Mouse (Mus musculus) kidney, adult 2 months (tissue): Measurements from ENCODE around the gene Nans. TPM values are rescaled to one million over a fixed set of nuclear protein-coding genes. Genes with fewer than 3 reads are reported as not detected.
A peak's percentile ranks its signal among the peaks of the same experiment; 100 is the strongest.

Experiments used
- DNase-seq: peaks from one replicate; pipeline ENCODE4 v3.0.0; 2021
- H3K27ac ChIP-seq: fragments of 200-500 bp; 2 replicates; pipeline ENCODE4 v1.5.1; 2012; ENCODE audit warnings: low read depth, low read length, control low read depth, inconsistent platforms; ENCODE audit not compliant: insufficient read depth
- H3K27me3 ChIP-seq: fragments of 200-500 bp; replicated peaks from 2 replicates; pipeline ENCODE4 v1.6.1; 2012; ENCODE audit warnings: mild to moderate bottlenecking, moderate library complexity, low read length, inconsistent platforms; ENCODE audit not compliant: control insufficient read depth, insufficient read depth
- H3K36me3 ChIP-seq: fragments of 200-500 bp; 2 replicates; pipeline ENCODE4 v1.6.1; 2012; ENCODE audit warnings: mild to moderate bottlenecking, moderate library complexity, low read length, inconsistent platforms; ENCODE audit not compliant: control insufficient read depth, insufficient read depth
- H3K4me1 ChIP-seq: fragments of 200-500 bp; 2 replicates; pipeline ENCODE4 v1.6.1; 2011; ENCODE audit warnings: low read length; ENCODE audit not compliant: control insufficient read depth, insufficient read depth
- H3K4me3 ChIP-seq: fragments of 200-500 bp; 2 replicates; pipeline ENCODE4 v1.5.1; 2011; ENCODE audit warnings: mild to moderate bottlenecking, low read depth, low read length, control low read depth; ENCODE audit not compliant: insufficient read depth
- CTCF ChIP-seq: fragments of 200-500 bp; conservative IDR thresholded peaks from 2 replicates; pipeline ENCODE4 v1.5.1; 2011; ENCODE audit warnings: low read depth, mild to moderate bottlenecking, control low read depth, low read length, moderate library complexity, mixed read lengths; ENCODE audit not compliant: insufficient read depth, insufficient read length
- POLR2A ChIP-seq: fragments of 200-500 bp; IDR thresholded peaks from one replicate; pipeline ENCODE4 v1.6.1; 2011; ENCODE audit warnings: low read depth, low read length, control low read depth
- WGBS: fragments of 180-500 bp; shearing (Covaris S2); methylation state at CpG from one replicate; pipeline ENCODE4 v1.1.7; 2018; 5-methylcytosine and 5-hydroxymethylcytosine counted together
- polyA plus RNA-seq: library from polyadenylated mRNA; depleted of rRNA; stranded (reverse); fragments of >200 nt; gene quantifications from 2 replicates; pipeline ENCODE4 v1.2.3, GENCODE M21; 2012

Gene Nans
- polyA plus RNA-seq, 1 experiment, result 13.8 TPM

GRCm38 (mm10) chr4:46456762-46457161 lies 32.3 kb upstream of the Nans start:
- H3K4me1 ChIP-seq, result peaks cover 7% of the 10 kb centered on the region; the same call in 1 of the 2 replicates
- no peaks in the 10 kb centered on the region for H3K27me3 ChIP-seq
- 86% methylated on average over 4 of the region's 4 CpGs for WGBS
- DNase-seq, result no peak
- no peaks in the 10 kb centered on the region; the same call in 1 of the 2 replicates for H3K36me3 ChIP-seq
- no peak overlapping the region for H3K27ac ChIP-seq
- no peak for TF ChIP-seq CTCF
- TF ChIP-seq POLR2A, result no peak
- H3K4me3 ChIP-seq, result no peak overlapping the region

DNA sequence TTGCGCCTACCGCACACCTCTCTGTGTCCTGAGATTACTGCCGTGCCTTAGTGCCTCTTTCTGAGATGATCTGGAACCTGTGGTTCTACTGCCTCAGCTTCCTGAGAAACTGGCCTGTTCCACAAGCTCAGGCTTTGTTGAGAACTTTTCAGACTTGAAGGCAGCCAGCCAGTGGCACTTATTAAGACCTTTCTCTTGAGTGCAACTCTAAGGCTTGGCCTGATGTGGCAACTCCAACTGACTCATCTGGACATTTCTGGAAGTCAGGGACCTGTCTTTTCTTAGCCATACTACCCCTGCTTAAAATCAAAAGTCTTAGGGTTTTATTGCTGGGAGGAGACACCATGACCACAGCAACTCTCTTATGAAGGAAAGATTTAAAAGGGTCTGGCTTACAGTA lies 31.9 kb upstream of the Nans start:
- Histone ChIP-seq H3K4me1 (peaks cover 7% of the 10 kb centered on the region; the same call in 1 of the 2 replicates), H3K36me3 (no peaks in the 10 kb centered on the region; the same call in 1 of the 2 replicates), H3K27me3 (no peaks in the 10 kb centered on the region), H3K4me3 (no peak overlapping the region), H3K27ac (no peak overlapping the region)
- WGBS, result 92% methylated on average over 3 of the region's 3 CpGs
- TF ChIP-seq POLR2A (no peak), CTCF (no peak)
- no peak for DNase-seq

DNA sequence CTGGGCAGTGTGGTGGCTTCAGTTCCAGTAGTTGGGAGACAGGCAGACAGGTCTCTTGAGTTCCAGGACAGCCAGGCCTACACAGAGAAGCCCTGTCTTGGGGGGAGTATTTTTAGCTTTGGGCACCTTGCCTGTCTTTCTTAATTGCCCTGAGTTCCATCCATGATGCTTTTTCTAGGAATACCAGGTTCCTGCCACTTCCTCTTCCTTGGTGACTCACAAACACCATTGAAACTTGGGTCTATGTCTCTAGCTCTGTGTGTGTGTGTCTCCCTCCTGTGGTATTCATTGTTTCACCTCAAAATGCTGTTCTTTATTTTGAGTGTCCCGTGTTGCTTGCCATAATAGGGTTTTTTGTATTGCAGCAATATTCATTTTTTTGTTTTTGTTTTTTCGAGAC lies 30.6 kb upstream of the Nans start:
- Histone ChIP-seq H3K27me3 (no peaks in the 10 kb centered on the region), H3K4me3 (no peak overlapping the region), H3K36me3 (no peaks in the 10 kb centered on the region; the same call in 1 of the 2 replicates), H3K4me1 (peaks cover 1% of the 10 kb centered on the region; the same call in 1 of the 2 replicates), H3K27ac (no peak overlapping the region)
- DNase-seq, result no peak
- TF ChIP-seq POLR2A, result no peak
- TF ChIP-seq CTCF, result no peak
- 89% methylated on average over 2 of the region's 2 CpGs for WGBS

DNA sequence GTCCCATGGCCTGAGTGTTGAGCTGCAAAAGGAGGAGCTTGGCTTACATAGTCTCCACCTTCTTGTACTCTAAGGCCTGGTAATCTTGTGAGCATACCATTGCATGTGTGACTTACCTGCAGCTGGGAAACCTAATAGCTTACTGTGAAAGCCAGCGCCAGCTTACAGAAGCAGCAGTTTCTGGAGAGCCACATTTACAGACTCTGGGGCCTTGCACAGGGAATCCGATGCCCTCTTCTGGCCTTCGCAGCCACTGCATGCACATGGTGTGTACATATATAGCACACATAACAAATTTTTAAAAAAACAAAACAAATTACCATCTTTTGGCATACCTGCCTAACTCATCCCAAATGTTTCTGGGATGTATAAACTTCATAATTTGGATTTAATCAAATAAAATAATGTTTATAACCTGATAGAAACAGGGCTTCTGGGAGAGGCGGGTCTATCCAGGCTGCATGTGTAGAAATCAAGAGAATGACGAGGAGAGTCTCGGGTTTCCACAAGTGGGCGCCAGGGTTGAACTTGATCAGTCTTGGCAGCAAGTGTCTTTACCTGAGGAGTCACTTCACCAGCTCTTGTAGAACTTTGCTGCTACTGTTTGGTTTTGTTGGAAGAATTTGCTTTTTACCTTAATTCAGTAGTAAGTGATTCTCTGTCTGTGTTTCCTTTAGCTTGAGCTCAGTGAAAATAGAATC lies 25.8 kb upstream of the Nans start:
- Histone ChIP-seq H3K27me3 (no peaks in the 10 kb centered on the region), H3K4me1 (no peaks in the 10 kb centered on the region), H3K27ac (no peak overlapping the region), H3K4me3 (no peak overlapping the region), H3K36me3 (peaks cover 6% of the 10 kb centered on the region)
- WGBS, result 83% methylated on average over 7 of the region's 7 CpGs
- TF ChIP-seq CTCF (peak; percentile 58), POLR2A (no peak)
- peak; percentile 36 for DNase-seq

GRCm38 (mm10) chr4:46465740-46466139 lies 23.3 kb upstream of the Nans start:
- Histone ChIP-seq H3K27ac (no peak overlapping the region), H3K4me1 (no peaks in the 10 kb centered on the region), H3K27me3 (no peaks in the 10 kb centered on the region), H3K36me3 (peaks cover 9% of the 10 kb centered on the region), H3K4me3 (no peak overlapping the region)
- TF ChIP-seq CTCF (peak; percentile 39; the same call in 1 of the 2 replicates), POLR2A (no peak)
- whole genome bisulfite sequencing, result 69% methylated on average over 3 of the region's 3 CpGs
- DNase-seq, result no peak

GRCm38 (mm10) chr4:46475101-46475500 lies 13.9 kb upstream of the Nans start:
- WGBS, result 93% methylated on average over 5 of the region's 5 CpGs
- DNase-seq, result no peak
- H3K27me3 ChIP-seq, result no peaks in the 10 kb centered on the region
- no peak overlapping the region for H3K27ac ChIP-seq
- TF ChIP-seq CTCF (no peak), POLR2A (no peak)
- H3K36me3 ChIP-seq, result peaks cover 5% of the 10 kb centered on the region
- H3K4me1 ChIP-seq, result no peaks in the 10 kb centered on the region
- H3K4me3 ChIP-seq, result no peak overlapping the region

- H3K27me3 ChIP-seq, result no peaks in the 10 kb centered on the region
- H3K4me3 ChIP-seq, result no peak overlapping the region
- DNase-seq, result no peak
- no peaks in the 10 kb centered on the region; the same call in 1 of the 2 replicates for H3K36me3 ChIP-seq
- H3K4me1 ChIP-seq, result no peaks in the 10 kb centered on the region
- no peak overlapping the region for H3K27ac ChIP-seq
- WGBS, result 98% methylated on average over 2 of the region's 2 CpGs
- TF ChIP-seq CTCF (no peak), POLR2A (no peak)
Measured at GRCm38 (mm10) chr4:46479081-46479480, 10.0 kb upstream of the Nans start.
